Mouse (Mus musculus) thymus, adult 2 months (tissue): Measurements from ENCODE around the gene Ammecr1.

ENCODE experiments used
- CTCF ChIP-seq: fragments of 200-500 bp; IDR thresholded peaks from 2 replicates; pipeline ENCODE4 v1.5.1; 2012; ENCODE audit warnings: mild to moderate bottlenecking, control low read depth, low read length, moderate library complexity, borderline replicate concordance; ENCODE audit not compliant: control insufficient read depth, poor library complexity, insufficient read depth; ENCODE audit errors: extremely low read depth
- POLR2A ChIP-seq: fragments of 200-500 bp; IDR thresholded peaks from 2 replicates; pipeline ENCODE4 v1.6.1; 2012; ENCODE audit warnings: mild to moderate bottlenecking, low read length, control low read depth, moderate library complexity; ENCODE audit not compliant: control insufficient read depth, poor library complexity, insufficient read depth; ENCODE audit errors: extremely low read depth

DNA sequence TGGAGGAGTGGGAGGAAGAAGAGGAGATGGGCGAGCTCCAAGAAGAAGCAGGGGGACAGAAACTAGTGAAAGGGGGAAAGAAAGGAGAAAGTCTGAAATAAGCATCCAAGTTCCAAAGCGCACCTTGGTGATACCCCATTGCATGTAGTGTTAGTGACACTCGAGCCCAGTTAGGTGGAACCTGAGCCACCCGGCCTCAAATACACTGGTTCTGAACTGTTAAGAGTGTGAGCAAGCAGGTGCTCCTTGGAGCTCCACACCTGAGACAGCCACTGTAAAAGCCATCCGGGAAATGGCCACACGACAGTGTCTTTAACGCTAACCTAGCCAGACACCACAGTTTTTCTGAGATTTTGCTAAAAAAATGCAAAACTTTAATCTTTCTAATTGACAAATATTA is 539 bp upstream of the Ammecr1 start:
- no peak for TF ChIP-seq CTCF
- no peak for TF ChIP-seq POLR2A
